Mouse (Mus musculus) myocyte (in vitro differentiated cells): ENCODE results near the gene Lgmn. TPM values are rescaled to one million over a fixed set of nuclear protein-coding genes. Genes with fewer than 3 reads are reported as not detected.

ENCODE experiments used
- H3K27me3 ChIP-seq: one replicate; pipeline ENCODE4 v1.6.1; 2011; ENCODE audit not compliant: control insufficient read depth, insufficient read depth, insufficient read length
- H3K36me3 ChIP-seq: one replicate; pipeline ENCODE4 v1.6.1; 2011; ENCODE audit not compliant: control insufficient read depth, insufficient read depth
- H3K4me2 ChIP-seq: one replicate; pipeline ENCODE4 v1.6.1; 2011; ENCODE audit warnings: low read depth, control low read depth
- H3K4me3 ChIP-seq: one replicate; pipeline ENCODE4 v1.5.1; 2011; ENCODE audit warnings: mild to moderate bottlenecking, control low read depth, moderate library complexity
- H3K79me2 ChIP-seq: one replicate; pipeline ENCODE4 v1.6.1; 2011; ENCODE audit not compliant: control insufficient read depth, insufficient read depth
- H3ac ChIP-seq: one replicate; pipeline ENCODE4 v1.6.1; 2011; ENCODE audit not compliant: control insufficient read depth, insufficient read length
- CEBPB ChIP-seq: IDR thresholded peaks from 2 replicates; pipeline ENCODE4 v1.6.1; 2011; ENCODE audit warnings: mild to moderate bottlenecking, moderate library complexity; ENCODE audit not compliant: poor library complexity, insufficient read depth, severe bottlenecking
- E2F4 ChIP-seq: IDR thresholded peaks from one replicate; pipeline ENCODE4 v1.6.1; 2011; ENCODE audit warnings: mild to moderate bottlenecking, control low read depth, moderate library complexity; ENCODE audit not compliant: insufficient read depth
- MAX ChIP-seq: IDR thresholded peaks from one replicate; pipeline ENCODE4 v1.6.1; 2011; ENCODE audit warnings: low read depth, mild to moderate bottlenecking, control low read depth
- MYOD1 ChIP-seq, 3 experiments: IDR thresholded peaks; one replicate each; pipeline ENCODE4 v1.6.1; 2011; ENCODE audit warnings: control low read depth in 2 of 3, low read depth in 2 of 3, mild to moderate bottlenecking in 2 of 3, moderate library complexity in 1 of 3; ENCODE audit not compliant: insufficient read length in 2 of 3, control insufficient read depth in 1 of 3
- MYOG ChIP-seq, 3 experiments: IDR thresholded peaks; one replicate each; pipeline ENCODE4 v1.6.1; 2011; ENCODE audit warnings: control low read depth in 2 of 3, low read depth in 2 of 3, mild to moderate bottlenecking in 2 of 3; ENCODE audit not compliant: insufficient read length in 2 of 3, control insufficient read depth in 1 of 3, insufficient read depth in 1 of 3
- POLR2A ChIP-seq: IDR thresholded peaks from one replicate; pipeline ENCODE4 v1.6.1; 2011; ENCODE audit warnings: low read depth, mild to moderate bottlenecking, control low read depth, moderate library complexity; ENCODE audit not compliant: insufficient read length
- POLR2AphosphoS2 ChIP-seq: IDR thresholded peaks from one replicate; pipeline ENCODE4 v1.6.1; 2011; ENCODE audit warnings: low read depth, control low read depth; ENCODE audit not compliant: insufficient read length
- REST ChIP-seq: IDR thresholded peaks from one replicate; pipeline ENCODE4 v1.6.1; 2011; ENCODE audit warnings: mild to moderate bottlenecking, control low read depth, moderate library complexity; ENCODE audit not compliant: insufficient read depth, insufficient read length
- SRF ChIP-seq: IDR thresholded peaks from one replicate; pipeline ENCODE4 v1.6.1; 2011; ENCODE audit warnings: low read depth; ENCODE audit not compliant: control insufficient read depth, insufficient read length
- TCF12 ChIP-seq: IDR thresholded peaks from one replicate; pipeline ENCODE4 v1.6.1; 2011; ENCODE audit warnings: mild to moderate bottlenecking, control low read depth; ENCODE audit not compliant: poor library complexity, insufficient read depth, severe bottlenecking
- TCF3 ChIP-seq: IDR thresholded peaks from one replicate; pipeline ENCODE4 v1.6.1; 2011; ENCODE audit warnings: low read depth, control low read depth; ENCODE audit not compliant: insufficient read length
- USF1 ChIP-seq: IDR thresholded peaks from one replicate; pipeline ENCODE4 v1.6.1; 2011; ENCODE audit warnings: low read depth, mild to moderate bottlenecking, control low read depth, moderate library complexity
- polyA plus RNA-seq: library from polyadenylated mRNA; unstranded; fragments of >200 nt; fragmentation: generic; extraction: Trizol; gene quantifications from one replicate; pipeline ENCODE4 v1.2.1, GENCODE M21; 2012; ENCODE audit warnings: missing spikeins

Lgmn gene
- polyA plus RNA-seq, 1 experiment: 93.7 TPM

DNA sequence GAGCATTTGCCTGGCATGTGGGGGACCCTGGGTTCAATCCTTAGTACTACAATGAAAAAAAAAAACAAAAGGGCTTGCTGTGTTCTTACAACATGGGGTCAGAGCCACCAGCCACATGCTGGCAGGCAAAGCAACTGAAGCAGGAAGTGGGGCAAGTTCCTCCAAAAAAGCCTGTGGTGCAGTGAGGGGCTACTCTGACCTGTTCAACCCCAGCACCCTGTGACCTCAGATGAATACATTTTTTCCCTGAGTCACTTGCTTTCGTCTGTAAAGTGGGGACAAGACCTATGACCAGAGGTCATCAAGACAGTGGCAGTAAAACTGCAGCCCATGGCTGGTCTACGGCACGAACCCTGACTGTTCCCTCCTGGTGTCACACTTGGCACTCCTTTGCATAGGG lies 72.5 kb downstream of the Lgmn start:
- H3K36me3 ChIP-seq: peaks cover 6% of the 10 kb centered on the region

GRCm38 (mm10) chr12:102366126-102366816 lies 73.3 kb downstream of the Lgmn start:
- peak in 1 of 3 experiments; percentile 25 for TF ChIP-seq MYOD1 (IDR thresholded peaks at IDR 0.05; ENCODE audit: control insufficient read depth in 1 of 3, insufficient read length in 2 of 3, low read depth in 2 of 3)
- TF ChIP-seq SRF: no peak
- Histone ChIP-seq H3ac (no peak overlapping the region), H3K79me2 (no peaks in the 10 kb centered on the region), H3K4me2 (no peak overlapping the region), H3K36me3 (peaks cover 6% of the 10 kb centered on the region), H3K4me3 (no peak overlapping the region), H3K27me3 (no peaks in the 10 kb centered on the region)

More for the DNA sequence above, 72.5 kb downstream of the Lgmn start:
- Histone ChIP-seq H3K4me2 (no peak overlapping the region), H3K79me2 (no peaks in the 10 kb centered on the region), H3ac (no peak overlapping the region), H3K27me3 (no peaks in the 10 kb centered on the region), H3K4me3 (no peak overlapping the region)
- no peak for TF ChIP-seq TCF12
- no peak for TF ChIP-seq POLR2A
- TF ChIP-seq TCF3: no peak
- TF ChIP-seq MYOD1 (IDR thresholded peaks at IDR 0.05; ENCODE audit: control insufficient read depth in 1 of 3, insufficient read length in 2 of 3, low read depth in 2 of 3): no peak
- no peak for TF ChIP-seq POLR2AphosphoS2
- TF ChIP-seq REST: no peak
- no peak for TF ChIP-seq MAX
- TF ChIP-seq E2F4: no peak
- no peak for TF ChIP-seq SRF
- TF ChIP-seq USF1: no peak
- TF ChIP-seq MYOG (IDR thresholded peaks at IDR 0.05; ENCODE audit: control insufficient read depth in 1 of 3, insufficient read depth in 1 of 3, insufficient read length in 2 of 3, low read depth in 2 of 3): no peak
- TF ChIP-seq CEBPB: no peak

DNA sequence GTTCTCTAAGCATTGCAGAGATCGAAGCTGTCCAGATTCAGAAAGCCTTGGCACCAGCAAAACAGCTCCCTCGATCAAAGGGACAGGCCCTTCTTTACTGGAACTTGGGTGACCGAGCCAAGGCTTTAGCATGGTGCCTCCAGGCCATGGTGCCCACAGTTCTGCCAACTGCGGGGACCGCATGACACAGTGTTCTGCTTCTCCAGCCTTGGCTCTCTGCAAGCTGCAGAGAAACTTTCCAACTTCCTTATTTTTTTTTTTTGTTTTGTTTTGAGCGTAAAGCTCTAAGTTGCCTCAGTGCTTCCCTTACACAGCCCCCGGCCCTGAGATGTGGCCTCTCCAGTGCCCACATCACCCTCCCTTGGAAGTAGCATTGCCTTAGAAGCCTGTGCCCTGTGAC lies 74.6 kb downstream of the Lgmn start:
- H3K36me3 ChIP-seq: peaks cover 6% of the 10 kb centered on the region
- H3K4me2 ChIP-seq: no peak overlapping the region
- TF ChIP-seq SRF (no peak), MAX (no peak), USF1 (no peak), POLR2AphosphoS2 (no peak), MYOG (IDR thresholded peaks at IDR 0.05; ENCODE audit: control insufficient read depth in 1 of 3, insufficient read depth in 1 of 3, insufficient read length in 2 of 3, low read depth in 2 of 3) (no peak), CEBPB (no peak), TCF12 (no peak), MYOD1 (IDR thresholded peaks at IDR 0.05; ENCODE audit: control insufficient read depth in 1 of 3, insufficient read length in 2 of 3, low read depth in 2 of 3) (no peak), TCF3 (no peak), REST (no peak), POLR2A (no peak), E2F4 (no peak)
- H3K79me2 ChIP-seq: no peaks in the 10 kb centered on the region
- H3K4me3 ChIP-seq: no peak overlapping the region
- no peak overlapping the region for H3ac ChIP-seq
- no peaks in the 10 kb centered on the region for H3K27me3 ChIP-seq

DNA sequence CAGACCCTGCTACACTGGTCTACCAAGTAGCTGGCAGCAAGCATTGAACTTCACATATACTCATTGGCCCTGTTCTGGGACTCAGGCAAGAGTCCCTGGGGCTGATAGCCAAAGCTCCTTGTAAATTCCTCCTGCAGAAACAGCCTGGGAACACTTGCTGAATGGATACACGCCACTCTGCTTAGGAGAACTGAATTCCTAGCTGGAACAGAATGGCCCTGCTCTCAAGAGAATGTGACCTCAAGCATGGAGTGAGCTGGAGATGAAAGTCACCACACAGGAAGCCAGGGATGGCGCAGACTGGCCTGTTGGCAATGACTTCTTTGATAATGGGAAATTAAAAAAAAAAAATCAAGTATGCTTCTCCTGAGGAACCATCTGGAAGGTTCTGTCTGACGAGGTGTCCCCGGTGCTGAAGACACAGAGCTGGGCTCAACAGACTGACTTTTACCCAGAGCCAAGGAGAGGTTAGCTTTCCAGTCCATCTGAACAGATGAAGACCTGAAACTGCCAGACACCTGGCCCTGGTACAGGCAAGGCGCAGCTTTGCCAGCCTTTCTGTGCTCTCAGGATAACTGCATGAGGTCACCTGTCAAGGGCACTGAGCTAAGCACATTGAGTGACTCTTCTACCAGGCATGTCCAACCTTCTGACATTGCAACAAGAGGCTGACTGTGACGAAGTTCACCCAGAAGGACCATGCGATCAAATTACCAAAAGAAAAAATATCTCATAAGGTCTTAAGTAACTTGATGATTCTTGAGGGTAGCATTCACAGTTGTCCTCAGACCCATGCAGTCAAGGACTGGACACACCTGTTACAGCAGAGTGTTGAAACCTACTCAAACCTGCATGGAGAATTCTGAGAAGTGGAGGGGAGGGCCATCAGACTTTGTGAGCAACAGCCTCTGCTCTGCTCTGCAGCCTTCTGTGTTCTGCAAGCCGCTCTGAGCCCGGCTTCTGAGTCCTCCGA lies 78.1 kb downstream of the Lgmn start:
- H3K4me3 ChIP-seq: no peak overlapping the region
- peaks cover 4% of the 10 kb centered on the region for H3K36me3 ChIP-seq
- H3K27me3 ChIP-seq: no peaks in the 10 kb centered on the region
- no peak overlapping the region for H3ac ChIP-seq
- no peak overlapping the region for H3K4me2 ChIP-seq
- TF ChIP-seq MYOD1 (IDR thresholded peaks at IDR 0.05; ENCODE audit: control insufficient read depth in 1 of 3, insufficient read length in 2 of 3, low read depth in 2 of 3): peak in 1 of 3 experiments; percentile 56
- no peak for TF ChIP-seq E2F4
- H3K79me2 ChIP-seq: no peaks in the 10 kb centered on the region

GRCm38 (mm10) chr12:102359390-102359789 lies 80.2 kb downstream of the Lgmn start:
- H3K27me3 ChIP-seq: no peaks in the 10 kb centered on the region
- no peak overlapping the region for H3ac ChIP-seq
- no peak overlapping the region for H3K4me2 ChIP-seq
- TF ChIP-seq POLR2AphosphoS2 (no peak), E2F4 (no peak), MYOG (IDR thresholded peaks at IDR 0.05; ENCODE audit: control insufficient read depth in 1 of 3, insufficient read depth in 1 of 3, insufficient read length in 2 of 3, low read depth in 2 of 3) (no peak), TCF12 (no peak), MAX (no peak), MYOD1 (IDR thresholded peaks at IDR 0.05; ENCODE audit: control insufficient read depth in 1 of 3, insufficient read length in 2 of 3, low read depth in 2 of 3) (no peak), REST (no peak), USF1 (no peak), TCF3 (no peak)
- no peak overlapping the region for H3K4me3 ChIP-seq
- no peaks in the 10 kb centered on the region for H3K79me2 ChIP-seq
- peaks cover 4% of the 10 kb centered on the region for H3K36me3 ChIP-seq
